Mouse (Mus musculus) mature B cell (primary cell): ENCODE results near the gene Gm8279.
"Not testable (repeated sequence)": the region's sequence is repeated elsewhere in the genome, so short reads cannot be mapped to it uniquely, and the experiment has no call there.

ENCODE experiments used
- in situ Hi-C: fragments of 300-500 bp; cut with MboI; formaldehyde crosslinking; loops from 2 replicates; pipeline ENCODE4 v1.14.3; 2019

Gm8279 gene

DNA sequence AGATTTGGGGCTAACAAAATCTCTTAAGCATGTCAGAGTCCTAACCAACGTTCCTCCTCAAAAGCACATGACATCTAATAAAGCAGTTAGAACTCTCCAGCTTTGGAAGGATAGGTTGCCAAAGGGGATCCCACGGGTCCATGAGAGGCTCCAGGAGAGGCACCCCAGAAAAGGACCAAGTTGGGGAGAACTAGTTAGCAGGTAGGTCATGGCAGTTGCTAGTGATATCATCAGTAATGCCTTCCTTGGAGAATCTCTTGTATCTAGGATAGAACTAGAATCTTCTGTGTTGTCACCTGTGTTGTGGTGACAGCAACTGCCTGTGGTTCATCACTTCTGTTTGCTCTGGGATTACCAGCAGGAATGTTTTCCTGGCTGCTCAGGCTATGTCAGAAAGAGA is at the start of gene Gm8279:
Gene Gm8279, plus strand, starts transcription at position 301 of the 400 bp plus-strand sequence.
- in situ Hi-C loops, result not testable (repeated sequence)

DNA sequence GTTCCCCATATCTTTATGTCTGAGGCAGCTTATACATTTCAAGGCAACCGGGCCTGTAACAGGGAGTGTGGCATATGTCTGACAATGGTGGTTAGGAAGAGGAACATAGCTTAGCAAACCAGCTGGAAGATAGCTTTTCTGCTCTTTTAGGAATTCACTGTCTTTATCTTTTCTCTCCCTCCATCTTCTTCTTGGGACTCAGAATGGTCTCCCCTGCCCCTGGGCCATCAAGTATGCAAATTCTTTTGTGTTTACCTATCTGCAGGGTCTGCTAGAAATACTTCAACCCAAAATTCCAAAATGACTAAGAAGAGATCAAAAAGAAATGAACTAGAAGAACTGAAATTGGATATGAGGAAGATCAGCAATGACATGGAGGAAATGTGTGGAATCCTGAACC is 32.9 kb downstream of the Gm8279 start, which contains the start of gene Gm3317:
Gene Gm3317, plus strand, starts transcription at position 301 of the 400 bp plus-strand sequence.
- in situ Hi-C loops, result not testable (repeated sequence)

DNA sequence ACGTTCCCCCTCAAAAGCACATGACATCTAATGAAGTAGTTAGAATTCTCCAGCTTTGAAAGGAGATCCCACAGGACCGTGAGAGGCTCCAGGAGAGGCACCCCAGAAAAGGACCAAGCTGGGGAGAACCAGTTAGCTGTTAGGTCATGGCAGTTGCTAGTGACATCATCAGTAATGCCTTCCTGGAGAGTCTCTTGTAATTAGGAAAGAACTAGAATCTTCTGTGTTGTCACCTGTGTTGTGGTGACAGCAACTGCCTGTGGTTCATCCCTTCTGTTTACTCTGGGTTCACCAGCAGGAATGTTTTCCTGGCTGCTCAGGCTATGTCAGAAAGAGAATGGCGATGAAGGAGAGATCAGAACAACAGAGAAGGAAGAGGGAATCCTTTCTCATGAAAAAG is 54.2 kb downstream of the Gm8279 start, which contains the start of gene Gm8271:
Gene Gm8271, plus strand, starts transcription at position 301 of the 400 bp plus-strand sequence.
- in situ Hi-C loops, result not testable (repeated sequence)
